Mouse (Mus musculus): ENCODE measurements around the gene Hist2h2bb.
"Not testable (repeated sequence)": the region's sequence is repeated elsewhere in the genome, so short reads cannot be mapped to it uniquely, and the experiment has no call there.

Gene Hist2h2bb

DNA sequence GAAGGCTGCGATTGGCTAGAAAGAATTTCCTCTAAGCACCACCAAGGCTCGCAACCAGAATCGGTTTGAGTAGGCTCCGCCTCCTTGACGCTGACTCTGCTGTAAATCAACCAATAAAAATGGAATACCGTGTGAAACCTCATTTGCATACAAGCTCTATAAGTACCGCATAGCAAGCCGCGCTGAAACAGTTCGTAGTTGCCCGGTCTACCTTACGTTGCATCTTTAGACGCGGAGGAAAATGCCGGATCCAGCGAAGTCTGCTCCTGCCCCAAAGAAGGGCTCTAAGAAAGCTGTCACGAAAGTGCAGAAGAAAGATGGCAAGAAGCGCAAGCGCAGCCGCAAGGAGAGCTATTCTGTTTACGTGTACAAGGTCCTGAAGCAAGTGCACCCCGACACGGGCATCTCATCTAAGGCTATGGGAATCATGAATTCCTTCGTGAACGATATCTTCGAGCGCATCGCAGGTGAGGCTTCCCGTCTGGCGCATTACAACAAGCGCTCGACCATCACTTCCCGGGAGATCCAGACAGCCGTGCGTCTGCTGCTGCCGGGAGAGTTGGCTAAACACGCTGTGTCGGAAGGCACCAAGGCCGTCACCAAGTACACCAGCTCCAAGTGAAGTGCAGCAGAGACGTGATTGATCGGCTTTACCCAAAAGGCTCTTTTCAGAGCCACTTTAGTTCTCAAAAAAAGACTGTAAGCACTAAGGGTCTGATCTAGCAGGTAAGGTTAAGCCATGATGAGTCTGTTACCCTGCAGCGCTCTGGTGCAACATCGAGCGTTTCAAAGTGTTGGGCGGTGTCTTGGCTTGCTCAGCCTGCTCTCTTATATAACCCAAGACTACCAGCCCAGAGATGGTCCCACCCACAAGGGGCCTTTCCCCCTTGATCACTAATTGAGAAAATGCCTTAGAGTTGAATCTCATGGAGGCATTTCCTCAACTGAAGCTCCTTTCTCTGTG lies at the start of gene Hist2h2bb:
Gene Hist2h2bb (plus strand): TSS at position 242 of the 964 bp plus-strand sequence.
- DNase-seq (ENCODE audit: low spot score) = peak; percentile 90

DNA sequence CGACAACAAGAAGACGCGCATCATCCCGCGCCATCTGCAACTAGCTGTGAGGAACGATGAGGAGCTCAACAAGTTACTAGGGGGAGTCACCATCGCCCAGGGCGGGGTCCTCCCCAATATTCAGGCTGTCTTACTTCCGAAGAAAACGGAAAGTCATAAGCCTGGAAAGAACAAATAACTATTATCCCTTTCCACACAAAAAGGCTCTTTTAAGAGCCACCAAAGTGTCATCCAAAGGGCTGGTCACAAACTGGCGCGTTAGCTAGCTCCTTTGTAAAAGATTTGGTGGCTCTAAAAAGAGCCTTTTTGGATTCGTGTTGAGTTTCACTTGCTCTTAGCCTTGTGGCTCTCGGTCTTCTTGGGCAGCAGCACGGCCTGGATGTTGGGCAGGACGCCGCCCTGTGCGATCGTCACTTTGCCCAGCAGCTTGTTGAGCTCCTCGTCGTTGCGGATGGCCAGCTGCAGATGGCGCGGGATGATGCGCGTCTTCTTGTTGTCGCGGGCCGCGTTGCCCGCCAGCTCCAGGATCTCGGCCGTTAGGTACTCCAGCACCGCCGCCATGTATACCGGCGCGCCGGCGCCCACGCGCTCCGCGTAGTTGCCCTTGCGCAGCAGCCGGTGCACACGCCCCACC lies 49.3 kb upstream of the Hist2h2bb start:
- not testable (repeated sequence) for DNase-seq (ENCODE audit: low spot score)

GRCm38 (mm10) chr3:96220765-96221639 lies 48.5 kb upstream of the Hist2h2bb start, which contains the start of the genes Hist2h2ac and Hist2h2be:
Hist2h2ac (minus strand) TSS chr3:96220880.
Hist2h2be (plus strand) TSS chr3:96221119.
- peak; percentile 85 for DNase-seq (ENCODE audit: low spot score)

- no peak for DNase-seq (ENCODE audit: low spot score)
These were observed 47.9 kb upstream of the Hist2h2bb start for GRCm38 (mm10) chr3:96221640-96222038.

GRCm38 (mm10) chr3:96222774-96223173 lies 46.8 kb upstream of the Hist2h2bb start:
- DNase-seq (ENCODE audit: low spot score) = no peak

DNA sequence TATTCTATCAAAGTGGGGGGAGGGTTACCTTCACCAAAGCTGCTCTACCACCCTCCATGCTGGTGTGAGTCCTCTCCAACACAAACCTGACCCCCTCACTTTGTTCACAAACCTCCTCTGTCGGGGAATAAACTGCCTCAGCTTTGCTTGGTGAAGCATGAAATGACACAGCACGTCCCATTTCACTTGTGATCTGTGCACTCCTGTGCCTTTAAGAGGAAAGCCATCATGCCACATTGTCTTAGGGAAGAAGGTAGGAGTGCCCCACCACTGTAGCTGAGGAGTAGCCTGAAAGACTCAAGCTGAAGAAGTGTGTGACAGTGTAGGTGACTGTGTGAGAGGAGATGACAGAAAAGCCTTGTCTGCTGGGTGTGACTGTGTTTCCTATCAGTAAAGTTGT lies 44.1 kb upstream of the Hist2h2bb start:
- DNase-seq (ENCODE audit: low spot score) = no peak

GRCm38 (mm10) chr3:96226695-96227648 lies 42.6 kb upstream of the Hist2h2bb start:
- DNase-seq (ENCODE audit: low spot score) = no peak

GRCm38 (mm10) chr3:96228828-96229227 lies 40.7 kb upstream of the Hist2h2bb start:
- no peak for DNase-seq (ENCODE audit: low spot score)

DNA sequence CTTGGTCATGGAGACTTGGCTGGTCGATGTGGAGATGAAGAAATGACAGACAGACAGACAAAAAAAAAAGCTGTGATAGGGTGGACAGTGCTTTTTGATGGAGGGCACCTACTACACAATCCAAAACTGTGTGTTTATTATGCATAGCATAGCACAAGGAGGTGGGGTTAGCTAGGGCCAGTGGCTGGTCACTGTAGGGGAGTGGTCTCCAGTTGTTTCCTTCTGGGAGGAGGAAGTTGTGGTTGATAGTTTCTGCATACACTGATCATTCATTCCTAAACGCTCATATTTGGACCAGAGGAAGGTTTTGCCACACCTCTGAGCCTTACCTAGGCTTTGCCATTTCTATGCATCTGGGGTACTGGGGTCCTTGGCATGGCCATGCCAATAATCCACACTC lies 39.1 kb upstream of the Hist2h2bb start:
- no peak for DNase-seq (ENCODE audit: low spot score)

DNA sequence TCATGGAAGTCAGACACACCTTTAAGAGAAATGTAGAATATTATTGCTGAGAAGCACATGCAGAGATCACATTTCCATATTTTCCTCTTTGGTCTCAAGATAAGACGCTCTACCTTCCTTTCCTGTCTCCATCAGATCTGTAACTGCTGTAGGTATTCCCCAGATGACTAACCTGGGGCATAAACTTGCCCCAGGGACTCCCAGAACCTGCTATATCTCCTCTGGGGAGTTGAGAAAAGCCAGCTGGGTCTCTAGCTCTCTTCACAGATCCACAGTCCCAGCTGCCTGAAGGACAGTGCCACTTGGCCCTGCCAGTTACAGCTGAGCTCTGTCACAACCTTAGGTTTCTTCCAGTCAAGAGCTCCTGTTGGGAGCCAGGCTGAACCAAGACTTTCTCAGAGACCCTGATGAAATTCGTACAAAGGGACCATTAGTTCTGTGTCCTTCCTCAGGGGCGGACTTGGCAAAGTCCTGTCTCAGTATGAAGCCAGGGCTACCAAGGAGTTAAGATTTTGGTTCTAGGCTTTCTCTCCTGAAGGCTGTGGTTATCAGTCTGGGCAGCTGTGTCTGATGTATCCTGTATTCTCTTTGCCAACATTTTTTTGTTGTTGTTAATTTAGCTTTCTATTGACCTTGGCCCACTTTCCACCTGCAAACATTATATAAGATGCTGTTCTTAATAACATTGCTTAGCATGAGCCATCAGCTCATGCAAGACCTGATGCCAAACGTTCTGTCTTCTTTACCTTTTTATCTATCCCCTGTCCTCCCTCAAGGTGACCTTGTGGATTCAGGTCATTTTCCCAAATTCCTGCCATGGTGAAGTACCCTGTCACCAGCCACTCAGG lies 38.4 kb upstream of the Hist2h2bb start:
- no peak for DNase-seq (ENCODE audit: low spot score)

DNA sequence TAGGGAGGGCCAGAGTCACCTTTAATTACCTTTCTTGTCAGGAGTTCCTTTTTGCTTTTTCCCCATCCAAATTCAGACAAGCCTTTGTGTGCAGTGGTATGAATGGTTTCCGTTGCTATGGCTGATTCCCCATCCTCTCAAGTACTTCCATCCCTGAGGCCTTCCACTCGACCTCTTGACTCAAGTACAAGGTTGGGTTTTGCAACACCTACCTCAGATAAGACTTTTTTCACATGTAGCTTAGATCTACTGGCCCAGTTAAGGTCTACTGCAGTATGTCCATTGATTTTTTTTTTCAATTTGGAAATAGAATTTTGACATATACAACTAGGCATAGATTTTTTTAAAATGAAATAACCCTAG lies 37.8 kb upstream of the Hist2h2bb start:
- DNase-seq (ENCODE audit: low spot score) = no peak

DNA sequence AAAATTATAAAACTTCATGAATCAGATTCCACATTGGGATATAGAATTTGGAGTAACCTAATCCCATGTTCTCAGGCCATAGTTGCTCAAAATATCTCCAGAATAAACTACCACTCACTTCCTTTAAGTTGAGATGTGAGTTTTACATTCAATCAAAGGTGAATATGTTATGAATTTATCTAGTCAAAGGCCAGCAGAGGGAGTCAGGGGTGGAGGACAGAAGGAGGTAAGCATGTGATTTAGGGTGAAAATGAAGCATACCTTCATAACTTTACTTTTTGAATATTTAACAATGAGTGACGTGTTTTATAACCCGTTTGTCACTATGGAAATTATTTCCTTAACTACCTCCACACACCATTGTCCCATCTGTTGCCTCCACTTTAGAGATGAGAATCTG lies 34.6 kb upstream of the Hist2h2bb start:
- no peak for DNase-seq (ENCODE audit: low spot score)

DNA sequence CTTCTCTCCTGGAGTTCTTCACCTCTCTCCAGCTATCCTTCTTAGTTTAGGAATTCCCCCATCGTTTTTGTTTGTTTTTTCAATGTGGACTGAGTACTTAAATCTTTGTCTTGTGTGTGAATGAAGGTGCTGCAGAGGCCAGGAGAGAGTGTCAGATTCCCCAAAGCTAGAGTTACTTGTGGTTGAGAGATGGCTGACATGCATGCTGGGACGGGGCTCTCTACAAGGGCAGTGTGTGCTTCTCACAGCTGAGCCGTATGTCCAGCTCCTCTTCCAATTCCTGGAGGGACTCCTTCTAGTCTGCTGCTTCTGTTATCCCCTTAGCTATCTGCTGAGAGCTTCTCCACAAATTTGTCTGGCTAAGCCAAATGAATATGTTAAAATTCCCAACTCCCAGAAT lies 33.7 kb upstream of the Hist2h2bb start:
- DNase-seq (ENCODE audit: low spot score) = no peak

- no peak for DNase-seq (ENCODE audit: low spot score)
These were observed 32.7 kb upstream of the Hist2h2bb start for GRCm38 (mm10) chr3:96236834-96237334.

GRCm38 (mm10) chr3:96237335-96237903 lies 32.1 kb upstream of the Hist2h2bb start:
- no peak for DNase-seq (ENCODE audit: low spot score)

- DNase-seq (ENCODE audit: low spot score) = no peak
These were observed 31.5 kb upstream of the Hist2h2bb start for GRCm38 (mm10) chr3:96237904-96238511.

GRCm38 (mm10) chr3:96238954-96239793 lies 30.4 kb upstream of the Hist2h2bb start, which contains the start of gene Hist2h3c2:
Hist2h3c2 (minus strand) TSS chr3:96239127.
- not testable (repeated sequence) for DNase-seq (ENCODE audit: low spot score)
